Mouse (Mus musculus) limb, embryonic 11.5 days (tissue): ENCODE data around the gene Ccl26. TPM values are rescaled to one million over a fixed set of nuclear protein-coding genes. Genes with fewer than 3 reads are reported as not detected.

Experiments used
- ATAC-seq: fragments of 200-750 bp; cut with Nextera tagmentation; 2 replicates; pipeline ENCODE4 v1.8.0; 2017; ENCODE audit warnings: low read depth; ENCODE audit not compliant: insufficient number of reproducible peaks, low FRiP score, low TSS enrichment
- DNase-seq: peaks from one replicate; pipeline ENCODE4 v3.0.0-alpha.2; 2015; ENCODE audit warnings: low spot score
- H3K27ac ChIP-seq: fragments of 300-500 bp; sonication (generic); replicated peaks from 2 replicates; pipeline ENCODE4 v1.5.1; 2014; ENCODE audit warnings: low read depth, mild to moderate bottlenecking, low read length
- H3K27me3 ChIP-seq: fragments of 300-500 bp; sonication (generic); 2 replicates; pipeline ENCODE4 v1.6.1; 2014; ENCODE audit warnings: mild to moderate bottlenecking, low read length, mixed read lengths; ENCODE audit not compliant: control insufficient read depth, insufficient read depth
- H3K36me3 ChIP-seq: fragments of 300-500 bp; sonication (generic); 2 replicates; pipeline ENCODE4 v1.6.1; 2014; ENCODE audit warnings: mild to moderate bottlenecking, low read length, moderate library complexity, mixed read lengths; ENCODE audit not compliant: control insufficient read depth, insufficient read depth
- H3K4me1 ChIP-seq: fragments of 300-500 bp; sonication (generic); 2 replicates; pipeline ENCODE4 v1.6.1; 2014; ENCODE audit warnings: low read length, mixed read lengths; ENCODE audit not compliant: control insufficient read depth, insufficient read depth
- H3K4me2 ChIP-seq: fragments of 300-500 bp; sonication (generic); 2 replicates; pipeline ENCODE4 v1.6.1; 2014; ENCODE audit warnings: low read depth, mild to moderate bottlenecking, moderate library complexity; ENCODE audit not compliant: severe bottlenecking
- H3K4me3 ChIP-seq: fragments of 300-500 bp; sonication (generic); 2 replicates; pipeline ENCODE4 v1.5.1; 2014; ENCODE audit warnings: low read depth, low read length
- H3K9ac ChIP-seq: fragments of 300-500 bp; sonication (generic); 2 replicates; pipeline ENCODE4 v1.6.1; 2014; ENCODE audit warnings: mild to moderate bottlenecking, low read length
- H3K9me3 ChIP-seq: fragments of 300-500 bp; sonication (generic); 2 replicates; pipeline ENCODE4 v1.6.1; 2016; ENCODE audit warnings: low read length; ENCODE audit not compliant: control insufficient read depth
- WGBS: fragments of 180-500 bp; shearing (Covaris S2); extraction: QIAGEN DNeasy Blood & Tissue Kit; methylation state at CpG from one replicate; pipeline ENCODE4 v1.1.7; 2014; 5-methylcytosine and 5-hydroxymethylcytosine counted together
- polyA plus RNA-seq: library from polyadenylated mRNA; unstranded; fragments of >200 nt; fragmentation: Nextera tagmentation; extraction: Ambion mirVana; gene quantifications from 2 replicates; pipeline ENCODE4 v1.2.1, GENCODE M21; 2014

Gene Ccl26
- polyA plus RNA-seq, 1 experiment from 2014 or later, result not detected

- 84% methylated on average over 3 of the region's 3 CpGs for WGBS
Measured at GRCm38 (mm10) chr5:135551591-135551990, 11.8 kb downstream of the Ccl26 start.

GRCm38 (mm10) chr5:135550910-135551309 is 12.5 kb downstream of the Ccl26 start:
- H3K4me3 ChIP-seq, result no peak overlapping the region
- no peaks in the 10 kb centered on the region for H3K4me1 ChIP-seq
- DNase-seq, result no peak
- H3K9me3 ChIP-seq, result no peaks in the 10 kb centered on the region
- H3K4me2 ChIP-seq, result no peak overlapping the region
- no peak overlapping the region for H3K27ac ChIP-seq
- 34% methylated on average over 3 of the region's 3 CpGs for WGBS
- no peaks in the 10 kb centered on the region for H3K36me3 ChIP-seq
- ATAC-seq, result no peak
- no peak overlapping the region for H3K9ac ChIP-seq
- H3K27me3 ChIP-seq, result no peaks in the 10 kb centered on the region

More at GRCm38 (mm10) chr5:135551591-135551990, 11.8 kb downstream of the Ccl26 start:
- H3K27me3 ChIP-seq, result no peaks in the 10 kb centered on the region
- H3K9ac ChIP-seq, result no peak overlapping the region
- H3K4me1 ChIP-seq, result no peaks in the 10 kb centered on the region
- H3K4me3 ChIP-seq, result no peak overlapping the region
- H3K4me2 ChIP-seq, result no peak overlapping the region
- no peaks in the 10 kb centered on the region for H3K36me3 ChIP-seq
- DNase-seq (no peak), ATAC-seq (no peak)
- H3K9me3 ChIP-seq, result no peaks in the 10 kb centered on the region
- H3K27ac ChIP-seq, result no peak overlapping the region

- no peak overlapping the region for H3K4me2 ChIP-seq
- H3K9me3 ChIP-seq, result no peaks in the 10 kb centered on the region
- H3K4me3 ChIP-seq, result no peak overlapping the region
- whole genome bisulfite sequencing, result 47% methylated on average over 2 of the region's 2 CpGs
- ATAC-seq (no peak), DNase-seq (no peak)
- 0 out of 2 replicates have a peak, but pooled peaks cover 2% of the 10 kb centered on the region for H3K27me3 ChIP-seq
- H3K27ac ChIP-seq, result no peak overlapping the region
- H3K4me1 ChIP-seq, result peaks cover 8% of the 10 kb centered on the region; the same call in 1 of the 2 replicates
- no peak overlapping the region for H3K9ac ChIP-seq
- no peaks in the 10 kb centered on the region for H3K36me3 ChIP-seq
Measured at GRCm38 (mm10) chr5:135547990-135548389, 15.4 kb downstream of the Ccl26 start.

- H3K27ac ChIP-seq, result no peak within 1 kb of the TSS
- H3K27me3 ChIP-seq, result 0 out of 2 replicates have a peak, but pooled peaks cover 2% of the 10 kb centered on the region
- no peaks in the 10 kb centered on the region for H3K9me3 ChIP-seq
- WGBS, result under 1% methylated on average over 46 of the region's 46 CpGs
- H3K4me2 ChIP-seq, result peak within 1 kb of the TSS; percentile 96
- DNase-seq (peak; percentile 98), ATAC-seq (peak; percentile 99)
- peak within 1 kb of the TSS; percentile 76 for H3K4me3 ChIP-seq
- H3K9ac ChIP-seq, result peak within 1 kb of the TSS; percentile 71
- H3K4me1 ChIP-seq, result peaks cover 8% of the 10 kb centered on the region; the same call in 1 of the 2 replicates
- H3K36me3 ChIP-seq, result no peaks in the 10 kb centered on the region
Measured at GRCm38 (mm10) chr5:135544865-135545797, 18.2 kb downstream of the Ccl26 start, which contains the start of gene Hip1. Gene Hip1 (minus strand): TSS chr5:135545120.

- ATAC-seq (no peak), DNase-seq (peak; percentile 44)
- Histone ChIP-seq H3K36me3 (no peaks in the 10 kb centered on the region), H3K4me3 (peak overlapping the region; percentile 76), H3K4me1 (peaks cover 8% of the 10 kb centered on the region; the same call in 1 of the 2 replicates), H3K9ac (peak overlapping the region; percentile 71), H3K27ac (no peak overlapping the region), H3K27me3 (0 out of 2 replicates have a peak, but pooled peaks cover 2% of the 10 kb centered on the region), H3K4me2 (peak overlapping the region; percentile 96), H3K9me3 (no peaks in the 10 kb centered on the region)
- 8% methylated on average over 15 of the region's 15 CpGs for WGBS
Measured at GRCm38 (mm10) chr5:135544032-135544558, 19.3 kb downstream of the Ccl26 start.

- no peaks in the 10 kb centered on the region for H3K9me3 ChIP-seq
- H3K4me1 ChIP-seq, result no peaks in the 10 kb centered on the region
- WGBS, result 84% methylated on average over 10 of the region's 10 CpGs
- no peaks in the 10 kb centered on the region for H3K36me3 ChIP-seq
- H3K27me3 ChIP-seq, result no peaks in the 10 kb centered on the region
- no peak overlapping the region for H3K27ac ChIP-seq
- no peak overlapping the region for H3K9ac ChIP-seq
- no peak overlapping the region for H3K4me3 ChIP-seq
- H3K4me2 ChIP-seq, result no peak overlapping the region
- no peak for DNase-seq
- no peak for ATAC-seq
Measured at GRCm38 (mm10) chr5:135537794-135538214, 25.6 kb downstream of the Ccl26 start.

GRCm38 (mm10) chr5:135537326-135537725 is 26.0 kb downstream of the Ccl26 start:
- WGBS, result 77% methylated on average over 4 of the region's 4 CpGs
- H3K27ac ChIP-seq, result no peak overlapping the region

GRCm38 (mm10) chr5:135535867-135536266 is 27.5 kb downstream of the Ccl26 start:
- no peak for DNase-seq
- H3K9me3 ChIP-seq, result no peaks in the 10 kb centered on the region
- no peak overlapping the region for H3K4me2 ChIP-seq
- H3K4me3 ChIP-seq, result no peak overlapping the region
- H3K27ac ChIP-seq, result no peak overlapping the region
- no peaks in the 10 kb centered on the region for H3K4me1 ChIP-seq
- no peaks in the 10 kb centered on the region for H3K36me3 ChIP-seq
- H3K9ac ChIP-seq, result no peak overlapping the region
- ATAC-seq, result no peak
- H3K27me3 ChIP-seq, result no peaks in the 10 kb centered on the region

More at GRCm38 (mm10) chr5:135537326-135537725, 26.0 kb downstream of the Ccl26 start:
- no peaks in the 10 kb centered on the region for H3K36me3 ChIP-seq
- H3K9me3 ChIP-seq, result no peaks in the 10 kb centered on the region
- DNase-seq (no peak), ATAC-seq (no peak)
- H3K9ac ChIP-seq, result no peak overlapping the region
- H3K4me1 ChIP-seq, result no peaks in the 10 kb centered on the region
- no peak overlapping the region for H3K4me2 ChIP-seq
- H3K27me3 ChIP-seq, result no peaks in the 10 kb centered on the region
- H3K4me3 ChIP-seq, result no peak overlapping the region
